Mouse (Mus musculus) forebrain, embryonic 13.5 days (tissue): ENCODE data around the gene Vmn1r210. TPM values are rescaled to one million over a fixed set of nuclear protein-coding genes. Genes with fewer than 3 reads are reported as not detected.

Source experiments
- polyA plus RNA-seq: library from polyadenylated mRNA; unstranded; fragments of >200 nt; fragmentation: Nextera tagmentation; extraction: Ambion mirVana; gene quantifications from 2 replicates; pipeline ENCODE4 v1.2.1, GENCODE M21; 2015

The Vmn1r210 gene
- polyA plus RNA-seq, 1 experiment from 2014 or later = not detected

Other genes with a start within 250 kb of the Vmn1r210 start
- gene Vmn1r205, start 238.3 kb downstream of the Vmn1r210 start, polyA plus RNA-seq = not detected in 2 replicates
- not detected in 2 replicates for gene Vmn1r206, start 207.1 kb downstream of the Vmn1r210 start, polyA plus RNA-seq
- not detected in 2 replicates for gene Vmn1r207-ps, start 101.7 kb downstream of the Vmn1r210 start, polyA plus RNA-seq
- gene Vmn1r208, start 53.9 kb downstream of the Vmn1r210 start, polyA plus RNA-seq = not detected in 2 replicates
- not detected in 2 replicates for gene Vmn1r209, start 21.7 kb downstream of the Vmn1r210 start, polyA plus RNA-seq
- not detected in 2 replicates for gene Vmn1r211, start 26.2 kb upstream of the Vmn1r210 start, polyA plus RNA-seq
- not detected in 2 replicates for gene Vmn1r212, start 52.9 kb upstream of the Vmn1r210 start, polyA plus RNA-seq
- gene Vmn1r213, start 176.3 kb upstream of the Vmn1r210 start, polyA plus RNA-seq = not detected in 2 replicates
- gene Vmn1r214, start 199.1 kb upstream of the Vmn1r210 start, polyA plus RNA-seq = not detected in 2 replicates
- gene Vmn1r215, start 236.7 kb upstream of the Vmn1r210 start, polyA plus RNA-seq = not detected in 2 replicates